8 mouse cellular contexts compared by ENCODE assay signal in the genomic region with DNA sequence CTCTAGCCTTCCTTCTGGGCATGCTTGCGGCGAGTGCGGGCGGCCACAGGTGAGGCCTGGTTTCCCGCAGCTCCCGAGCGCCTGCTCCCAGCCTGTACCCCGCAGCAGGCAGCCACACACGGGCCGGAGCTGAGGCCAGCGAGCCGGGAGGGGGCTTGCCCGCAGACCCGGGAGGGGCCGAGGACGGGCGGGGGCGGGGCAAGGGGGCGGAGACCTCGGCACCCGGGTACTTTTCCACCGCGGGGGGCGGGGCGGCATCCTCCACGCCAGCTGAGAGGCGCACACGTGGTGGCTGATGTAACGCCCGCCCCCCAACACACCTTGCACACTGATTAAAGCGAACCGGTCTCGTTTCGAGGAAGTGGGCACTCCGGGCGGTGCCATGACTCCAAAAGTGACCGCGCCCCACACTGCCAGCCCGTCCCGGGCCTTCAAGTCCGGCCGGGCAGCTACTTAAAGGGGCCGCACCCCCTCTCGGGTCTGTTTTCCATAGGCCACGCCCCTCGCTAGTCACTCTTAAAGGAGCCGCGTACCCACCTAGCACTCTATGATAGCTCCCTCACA. TPM values are rescaled to one million over a fixed set of nuclear protein-coding genes. Genes with fewer than 3 reads are reported as not detected.
DNase-seq lines count a peak whose midpoint lies in the region; ATAC-seq and TF ChIP-seq lines count a peak whose summit lies in the region.

No protein-coding gene starts in this region.

- peak; percentile 79 for TF ChIP-seq POLR2A in myocyte (IDR thresholded peaks at IDR 0.05; ENCODE audit: insufficient read length, low read depth)

- peaks cover 84% of the 10 kb centered on the region for H3K4me1 ChIP-seq in erythroblast, embryonic 14.5 days (ENCODE audit: control insufficient read depth)
- H3K4me1 ChIP-seq in heart, embryonic 12.5 days (replicated peaks): peaks cover 16% of the 10 kb centered on the region
- H3K4me1 ChIP-seq in kidney, postnatal 0 days (replicated peaks; ENCODE audit: insufficient read depth, low read length): peaks cover 16% of the 10 kb centered on the region; the same call in 1 of the 2 replicates
- H3K4me1 ChIP-seq in liver, embryonic 11.5 days (replicated peaks; ENCODE audit: control insufficient read depth, insufficient read depth, low read length): peaks cover 52% of the 10 kb centered on the region

- H3K27ac ChIP-seq in heart, embryonic 12.5 days (ENCODE audit: poor library complexity, severe bottlenecking): peak overlapping the region; percentile 87
- peak overlapping the region; percentile 85 for H3K27ac ChIP-seq in kidney, postnatal 0 days
- peak overlapping the region; percentile 99 for H3K27ac ChIP-seq in liver, embryonic 11.5 days (ENCODE audit: low read depth, low read length)

- peak overlapping the region; percentile 74 for H3K4me3 ChIP-seq in erythroblast, embryonic 14.5 days (replicated peaks)
- peak overlapping the region; percentile 76 for H3K4me3 ChIP-seq in heart, embryonic 12.5 days
- peak overlapping the region; percentile 64 for H3K4me3 ChIP-seq in kidney, postnatal 0 days (replicated peaks; ENCODE audit: low read depth, low read length)
- H3K4me3 ChIP-seq in liver, embryonic 11.5 days (ENCODE audit: low read depth, low read length): peak overlapping the region; percentile 85
- H3K4me3 ChIP-seq in myocyte: peak overlapping the region; percentile 96

- under 1% methylated on average over 48 of the region's 48 CpGs for WGBS in heart, embryonic 12.5 days
- under 1% methylated on average over 42 of the region's 48 CpGs for WGBS in kidney, postnatal 0 days
- WGBS in liver, embryonic 11.5 days: 1% methylated on average over 47 of the region's 48 CpGs

- H3K36me3 ChIP-seq in erythroblast, embryonic 14.5 days (ENCODE audit: control insufficient read depth): peaks cover 65% of the 10 kb centered on the region
- H3K36me3 ChIP-seq in heart, embryonic 12.5 days: no peaks in the 10 kb centered on the region
- H3K36me3 ChIP-seq in kidney, postnatal 0 days (ENCODE audit: insufficient read depth, low read length): no peaks in the 10 kb centered on the region
- 0 out of 2 replicates have a peak, but pooled peaks cover 2% of the 10 kb centered on the region for H3K36me3 ChIP-seq in liver, embryonic 11.5 days (ENCODE audit: control insufficient read depth, insufficient read depth, low read length)
- no peaks in the 10 kb centered on the region for H3K36me3 ChIP-seq in myocyte (ENCODE audit: control insufficient read depth, insufficient read depth)

- DNase-seq in CD4-positive, CD25-positive, alpha-beta regulatory T cell, adult 2 months (ENCODE audit: low read depth, low spot score): peak; percentile 84
- peak; percentile 73 for DNase-seq in brain, embryonic 18.5 days (ENCODE audit: low read depth, low spot score)
- DNase-seq in kidney, postnatal 0 days (ENCODE audit: low spot score): peak; percentile 96
- peak; percentile 95 for DNase-seq in liver, embryonic 11.5 days (ENCODE audit: low spot score)
- peak; percentile 90 to 95 for DNase-seq in spleen, postnatal 4 days (ENCODE audit: low spot score in 2 of 2)

- no peak for TF ChIP-seq CTCF in kidney, postnatal 0 days (IDR thresholded peaks at IDR 0.05; ENCODE audit: low read depth)

- peaks cover 22% of the 10 kb centered on the region for H3K79me2 ChIP-seq in myocyte (ENCODE audit: control insufficient read depth, insufficient read depth)

- H3ac ChIP-seq in myocyte (ENCODE audit: control insufficient read depth, insufficient read length): peak overlapping the region; percentile 49

- peak; percentile 88 for ATAC-seq in heart, embryonic 12.5 days (ENCODE audit: insufficient number of reproducible peaks, low FRiP score)
- ATAC-seq in kidney, postnatal 0 days (replicated peaks; ENCODE audit: low FRiP score, low read depth): peak; percentile 91
- peak; percentile 79 for ATAC-seq in liver, embryonic 11.5 days (replicated peaks; ENCODE audit: low FRiP score)

- no peaks in the 10 kb centered on the region for H3K9me3 ChIP-seq in erythroblast, embryonic 14.5 days (ENCODE audit: control insufficient read depth, low read length)
- H3K9me3 ChIP-seq in heart, embryonic 12.5 days (replicated peaks): no peaks in the 10 kb centered on the region
- H3K9me3 ChIP-seq in kidney, postnatal 0 days (replicated peaks; ENCODE audit: low read length): no peaks in the 10 kb centered on the region
- H3K9me3 ChIP-seq in liver, embryonic 11.5 days (ENCODE audit: control insufficient read depth, low read length): no peaks in the 10 kb centered on the region

- no peaks in the 10 kb centered on the region for H3K27me3 ChIP-seq in erythroblast, embryonic 14.5 days (ENCODE audit: control insufficient read depth)
- H3K27me3 ChIP-seq in heart, embryonic 12.5 days (replicated peaks): no peaks in the 10 kb centered on the region
- H3K27me3 ChIP-seq in kidney, postnatal 0 days (ENCODE audit: insufficient read depth, low read length): no peaks in the 10 kb centered on the region
- H3K27me3 ChIP-seq in liver, embryonic 11.5 days (replicated peaks; ENCODE audit: control insufficient read depth, insufficient read depth, low read length): no peaks in the 10 kb centered on the region
- no peaks in the 10 kb centered on the region for H3K27me3 ChIP-seq in myocyte (ENCODE audit: control insufficient read depth, insufficient read depth, insufficient read length)

- peak overlapping the region; percentile 88 for H3K9ac ChIP-seq in heart, embryonic 12.5 days
- peak overlapping the region; percentile 74 for H3K9ac ChIP-seq in kidney, postnatal 0 days (ENCODE audit: low read depth, low read length)
- H3K9ac ChIP-seq in liver, embryonic 11.5 days (ENCODE audit: low read depth, low read length): peak overlapping the region; percentile 90

- peak overlapping the region; percentile 89 for H3K4me2 ChIP-seq in heart, embryonic 12.5 days
- peak overlapping the region; percentile 94 for H3K4me2 ChIP-seq in kidney, postnatal 0 days (ENCODE audit: low read length)
- H3K4me2 ChIP-seq in liver, embryonic 11.5 days: peak overlapping the region; percentile 93
- H3K4me2 ChIP-seq in myocyte (ENCODE audit: low read depth): peak overlapping the region; percentile 89

TF ChIP-seq in myocyte, 11 proteins besides CTCF, POLR2A, EP300 and RAD21:
- no peak for TF ChIP-seq CEBPB (IDR thresholded peaks at IDR 0.05; ENCODE audit: insufficient read depth, poor library complexity, severe bottlenecking)
- no peak for TF ChIP-seq TCF12 (IDR thresholded peaks at IDR 0.05; ENCODE audit: insufficient read depth, poor library complexity, severe bottlenecking)
- no peak for TF ChIP-seq TCF3 (IDR thresholded peaks at IDR 0.05; ENCODE audit: insufficient read length, low read depth)
- peak in 2 of 3 experiments; percentile 62 to 70 for TF ChIP-seq MYOG (IDR thresholded peaks at IDR 0.05; ENCODE audit: control insufficient read depth in 1 of 3, insufficient read depth in 1 of 3, insufficient read length in 2 of 3, low read depth in 2 of 3)
- peak; percentile 20 for TF ChIP-seq SRF (IDR thresholded peaks at IDR 0.05; ENCODE audit: control insufficient read depth, insufficient read length, low read depth)
- peak in 2 of 3 experiments; percentile 19 to 64 for TF ChIP-seq MYOD1 (IDR thresholded peaks at IDR 0.05; ENCODE audit: control insufficient read depth in 1 of 3, insufficient read length in 2 of 3, low read depth in 2 of 3)
- TF ChIP-seq E2F4 (IDR thresholded peaks at IDR 0.05; ENCODE audit: insufficient read depth): no peak
- TF ChIP-seq POLR2AphosphoS2 (IDR thresholded peaks at IDR 0.05; ENCODE audit: insufficient read length, low read depth): peak; percentile 73
- peak; percentile 60 for TF ChIP-seq USF1 (IDR thresholded peaks at IDR 0.05; ENCODE audit: low read depth)
- TF ChIP-seq REST (IDR thresholded peaks at IDR 0.05; ENCODE audit: insufficient read depth, insufficient read length): no peak
- TF ChIP-seq MAX (IDR thresholded peaks at IDR 0.05; ENCODE audit: low read depth): peak; percentile 72

RNA-seq across cellular contexts. Expression of a gene that starts 2.0 kb away (rescaled TPM):
- polyA plus RNA-seq in erythroblast, embryonic 14.5 days (2012): 82.3 and 94.8 TPM in 2 replicates
- polyA plus RNA-seq in heart, embryonic 12.5 days (2016; fragmentation: Nextera tagmentation; extraction: Ambion mirVana): 10.3 and 10.8 TPM in 2 replicates
- 8.6 and 9.0 TPM in 2 replicates for polyA plus RNA-seq in kidney, postnatal 0 days (2015; fragmentation: Nextera tagmentation; extraction: Ambion mirVana)
- 21.7 and 26.3 TPM in 2 replicates for polyA plus RNA-seq in liver, embryonic 11.5 days (2014; fragmentation: Nextera tagmentation; extraction: Ambion mirVana)
- 129 TPM for polyA plus RNA-seq in myocyte (2012; fragmentation: generic; extraction: Trizol)

RNA-seq across cellular contexts. Expression of a gene that starts 36.1 kb away (rescaled TPM):
- polyA plus RNA-seq in erythroblast, embryonic 14.5 days (2012): 0.06 and 0.07 TPM in 2 replicates
- polyA plus RNA-seq in heart, embryonic 12.5 days (2016; fragmentation: Nextera tagmentation; extraction: Ambion mirVana): 0.74 and 0.91 TPM in 2 replicates
- 0.97 and 1.1 TPM in 2 replicates for polyA plus RNA-seq in kidney, postnatal 0 days (2015; fragmentation: Nextera tagmentation; extraction: Ambion mirVana)
- polyA plus RNA-seq in liver, embryonic 11.5 days (2014; fragmentation: Nextera tagmentation; extraction: Ambion mirVana): 1.1 and 1.5 TPM in 2 replicates
- 1.8 TPM for polyA plus RNA-seq in myocyte (2012; fragmentation: generic; extraction: Trizol)

RNA-seq across cellular contexts. Expression of a gene that starts 47.0 kb away (rescaled TPM):
- 0.23 and 0.25 TPM in 2 replicates for polyA plus RNA-seq in erythroblast, embryonic 14.5 days (2012)
- 18.3 and 19.4 TPM in 2 replicates for polyA plus RNA-seq in heart, embryonic 12.5 days (2016; fragmentation: Nextera tagmentation; extraction: Ambion mirVana)
- polyA plus RNA-seq in kidney, postnatal 0 days (2015; fragmentation: Nextera tagmentation; extraction: Ambion mirVana): 17.1 and 18.2 TPM in 2 replicates
- polyA plus RNA-seq in liver, embryonic 11.5 days (2014; fragmentation: Nextera tagmentation; extraction: Ambion mirVana): 9.3 and 10.5 TPM in 2 replicates
- polyA plus RNA-seq in myocyte (2012; fragmentation: generic; extraction: Trizol): 41.6 TPM

RNA-seq across cellular contexts. Expression of a gene that starts 50.8 kb away (rescaled TPM):
- polyA plus RNA-seq in erythroblast, embryonic 14.5 days (2012): 37.5 and 76.2 TPM in 2 replicates
- polyA plus RNA-seq in heart, embryonic 12.5 days (2016; fragmentation: Nextera tagmentation; extraction: Ambion mirVana): 183 and 196 TPM in 2 replicates
- 374 and 379 TPM in 2 replicates for polyA plus RNA-seq in kidney, postnatal 0 days (2015; fragmentation: Nextera tagmentation; extraction: Ambion mirVana)
- 212 and 229 TPM in 2 replicates for polyA plus RNA-seq in liver, embryonic 11.5 days (2014; fragmentation: Nextera tagmentation; extraction: Ambion mirVana)
- 470 TPM for polyA plus RNA-seq in myocyte (2012; fragmentation: generic; extraction: Trizol)

RNA-seq across cellular contexts. Expression of a gene that starts 55.5 kb away (rescaled TPM):
- polyA plus RNA-seq in erythroblast, embryonic 14.5 days (2012): 0.31 and 0.65 TPM in 2 replicates
- polyA plus RNA-seq in heart, embryonic 12.5 days (2016; fragmentation: Nextera tagmentation; extraction: Ambion mirVana): 12.4 and 12.9 TPM in 2 replicates
- polyA plus RNA-seq in kidney, postnatal 0 days (2015; fragmentation: Nextera tagmentation; extraction: Ambion mirVana): 12.5 and 14.2 TPM in 2 replicates
- 21.9 and 23.1 TPM in 2 replicates for polyA plus RNA-seq in liver, embryonic 11.5 days (2014; fragmentation: Nextera tagmentation; extraction: Ambion mirVana)
- polyA plus RNA-seq in myocyte (2012; fragmentation: generic; extraction: Trizol): 8.5 TPM

Comparison
In these comparisons a context has a peak if more than half of its experiments do, and no peak if none do; other contexts are left out.
1. Peak in every context shown above with its lines: DNase-seq, ATAC-seq, H3K4me3 ChIP-seq and H3K27ac ChIP-seq.